Mouse (Mus musculus) erythroblast, embryonic 14.5 days (primary cell): ENCODE measurements around the gene Hspa4l.
"Not testable (repeated sequence)": the region's sequence is repeated elsewhere in the genome, so short reads cannot be mapped to it uniquely, and the experiment has no call there.

Experiments used
- GATA1 ChIP-seq: IDR thresholded peaks from 2 replicates; pipeline ENCODE4 v1.6.1; 2012; ENCODE audit warnings: low read length, inconsistent platforms, mixed read lengths
- TAL1 ChIP-seq: IDR thresholded peaks from 3 replicates; pipeline ENCODE4 v1.6.1; 2012; ENCODE audit warnings: low read length, inconsistent platforms, mixed read lengths

DNA sequence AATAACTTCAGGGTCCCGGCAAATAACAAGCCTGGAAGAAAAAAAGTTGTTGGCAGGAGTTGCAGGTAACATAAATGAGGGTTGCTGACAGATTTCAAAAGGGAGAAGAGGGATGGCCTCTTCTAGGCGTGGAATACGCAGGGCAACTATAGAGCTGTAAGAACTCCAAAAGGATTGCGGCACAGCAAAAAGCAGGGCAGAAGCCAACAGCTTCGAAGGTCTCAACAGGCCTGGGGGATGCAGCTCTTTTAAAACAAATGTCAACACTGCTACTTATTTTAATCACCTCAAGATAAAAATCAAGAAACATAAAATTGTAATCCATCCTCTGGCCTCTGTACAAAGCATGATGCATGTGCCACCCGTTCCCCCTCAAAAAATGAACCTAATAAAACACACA is 101.2 kb downstream of the Hspa4l start:
- TF ChIP-seq GATA1, TAL1: not testable (repeated sequence)
